Mouse (Mus musculus): ENCODE results near the gene Atoh8. TPM values are rescaled to one million over a fixed set of nuclear protein-coding genes. Genes with fewer than 3 reads are reported as not detected.

The Atoh8 gene
- total and polyA plus RNA-seq, 3 experiments: 11.0 to 13.5 (median 12.7) TPM

GRCm38 (mm10) chr6:72208406-72209045 is 26.9 kb downstream of the Atoh8 start:
- Histone ChIP-seq H3K27ac (no peak overlapping the region), H3K36me3 (ENCODE audit: control insufficient read depth, insufficient read depth, low read length) (no peaks in the 10 kb centered on the region), H3K27me3 (ENCODE audit: control insufficient read depth, insufficient read depth, low read length) (no peaks in the 10 kb centered on the region), H3K79me2 (replicated peaks; ENCODE audit: control insufficient read depth, insufficient read depth, low read length) (no peaks in the 10 kb centered on the region), H3K4me3 (no peak overlapping the region), H3K4me1 (ENCODE audit: control insufficient read depth, insufficient read depth, low read length) (peaks cover 10% of the 10 kb centered on the region), H3K9ac (ENCODE audit: low read depth, low read length) (no peak overlapping the region)
- WGBS: 90% methylated on average over 8 of the region's 8 CpGs
- TF ChIP-seq CTCF (IDR thresholded peaks at IDR 0.05): no peak
- TF ChIP-seq EP300 (IDR thresholded peaks at IDR 0.05; ENCODE audit: insufficient read depth, low read depth, low read length): no peak
- TF ChIP-seq POLR2A (IDR thresholded peaks at IDR 0.05; ENCODE audit: insufficient read depth, low read depth, low read length): no peak
- DNase-seq: no peak
- intact Hi-C loops (cut with DNase I): no loop called here

GRCm38 (mm10) chr6:72206021-72206420 is 29.4 kb downstream of the Atoh8 start:
- H3K4me1 ChIP-seq (ENCODE audit: control insufficient read depth, insufficient read depth, low read length): peaks cover 16% of the 10 kb centered on the region
- intact Hi-C loops (cut with DNase I): no loop called here
- WGBS: 91% methylated on average over 9 of the region's 9 CpGs
- H3K27me3 ChIP-seq (ENCODE audit: control insufficient read depth, insufficient read depth, low read length): no peaks in the 10 kb centered on the region
- no peak overlapping the region for H3K4me3 ChIP-seq
- no peaks in the 10 kb centered on the region for H3K79me2 ChIP-seq (replicated peaks; ENCODE audit: control insufficient read depth, insufficient read depth, low read length)
- DNase-seq: no peak
- H3K9ac ChIP-seq (ENCODE audit: low read depth, low read length): no peak overlapping the region
- no peak for TF ChIP-seq POLR2A (IDR thresholded peaks at IDR 0.05; ENCODE audit: insufficient read depth, low read depth, low read length)
- TF ChIP-seq CTCF (IDR thresholded peaks at IDR 0.05): no peak
- TF ChIP-seq EP300 (IDR thresholded peaks at IDR 0.05; ENCODE audit: insufficient read depth, low read depth, low read length): no peak
- no peak overlapping the region for H3K27ac ChIP-seq
- no peaks in the 10 kb centered on the region for H3K36me3 ChIP-seq (ENCODE audit: control insufficient read depth, insufficient read depth, low read length)

- DNase-seq: no peak
- H3K27me3 ChIP-seq (ENCODE audit: control insufficient read depth, insufficient read depth, low read length): no peaks in the 10 kb centered on the region
- TF ChIP-seq CTCF (IDR thresholded peaks at IDR 0.05): no peak
- no peak for TF ChIP-seq POLR2A (IDR thresholded peaks at IDR 0.05; ENCODE audit: insufficient read depth, low read depth, low read length)
- TF ChIP-seq EP300 (IDR thresholded peaks at IDR 0.05; ENCODE audit: insufficient read depth, low read depth, low read length): no peak
- H3K4me1 ChIP-seq (ENCODE audit: control insufficient read depth, insufficient read depth, low read length): peaks cover 21% of the 10 kb centered on the region
- no peak overlapping the region for H3K9ac ChIP-seq (ENCODE audit: low read depth, low read length)
- no peak overlapping the region for H3K4me3 ChIP-seq
- intact Hi-C loops (cut with DNase I): no loop called here
- WGBS: 57% methylated on average over 7 of the region's 7 CpGs
- no peaks in the 10 kb centered on the region for H3K79me2 ChIP-seq (replicated peaks; ENCODE audit: control insufficient read depth, insufficient read depth, low read length)
- no peaks in the 10 kb centered on the region for H3K36me3 ChIP-seq (ENCODE audit: control insufficient read depth, insufficient read depth, low read length)
- no peak overlapping the region; the same call in 1 of the 2 replicates for H3K27ac ChIP-seq
Observed at GRCm38 (mm10) chr6:72204858-72205257, 30.5 kb downstream of the Atoh8 start.

GRCm38 (mm10) chr6:72203279-72203678 is 32.1 kb downstream of the Atoh8 start:
- H3K27me3 ChIP-seq (ENCODE audit: control insufficient read depth, insufficient read depth, low read length): no peaks in the 10 kb centered on the region
- no peak overlapping the region for H3K9ac ChIP-seq (ENCODE audit: low read depth, low read length)
- TF ChIP-seq EP300 (IDR thresholded peaks at IDR 0.05; ENCODE audit: insufficient read depth, low read depth, low read length) (no peak), POLR2A (IDR thresholded peaks at IDR 0.05; ENCODE audit: insufficient read depth, low read depth, low read length) (no peak), CTCF (IDR thresholded peaks at IDR 0.05) (no peak)
- H3K4me1 ChIP-seq (ENCODE audit: control insufficient read depth, insufficient read depth, low read length): peaks cover 27% of the 10 kb centered on the region
- 29% methylated on average over 5 of the region's 5 CpGs for WGBS
- no peaks in the 10 kb centered on the region for H3K36me3 ChIP-seq (ENCODE audit: control insufficient read depth, insufficient read depth, low read length)
- no peak for DNase-seq
- H3K4me3 ChIP-seq: no peak overlapping the region
- peak overlapping the region; percentile 33 for H3K27ac ChIP-seq
- no peaks in the 10 kb centered on the region for H3K79me2 ChIP-seq (replicated peaks; ENCODE audit: control insufficient read depth, insufficient read depth, low read length)
- intact Hi-C loops (cut with DNase I): loop anchor here (2.0 kb wide), 1 partner anchor 14 kb away; no protein-coding TSS in a partner anchor

- no peak for DNase-seq
- Histone ChIP-seq H3K27me3 (ENCODE audit: control insufficient read depth, insufficient read depth, low read length) (no peaks in the 10 kb centered on the region), H3K27ac (peak overlapping the region; percentile 33), H3K79me2 (replicated peaks; ENCODE audit: control insufficient read depth, insufficient read depth, low read length) (no peaks in the 10 kb centered on the region), H3K36me3 (ENCODE audit: control insufficient read depth, insufficient read depth, low read length) (no peaks in the 10 kb centered on the region), H3K9ac (ENCODE audit: low read depth, low read length) (no peak overlapping the region), H3K4me1 (ENCODE audit: control insufficient read depth, insufficient read depth, low read length) (peaks cover 29% of the 10 kb centered on the region), H3K4me3 (no peak overlapping the region)
- 46% methylated on average over 5 of the region's 5 CpGs for WGBS
- intact Hi-C loops (cut with DNase I): loop anchor here (2.0 kb wide), 1 partner anchor 14 kb away; no protein-coding TSS in a partner anchor
- no peak for TF ChIP-seq CTCF (IDR thresholded peaks at IDR 0.05)
Observed at GRCm38 (mm10) chr6:72202732-72203131, 32.6 kb downstream of the Atoh8 start.

- intact Hi-C loops (cut with DNase I): loop anchor here (1.0 kb wide), 1 partner anchor 16 kb away; no protein-coding TSS in a partner anchor
- no peak overlapping the region for H3K4me3 ChIP-seq
- H3K79me2 ChIP-seq (replicated peaks; ENCODE audit: control insufficient read depth, insufficient read depth, low read length): no peaks in the 10 kb centered on the region
- DNase-seq: peak; percentile 71 to 81
- H3K4me1 ChIP-seq (ENCODE audit: control insufficient read depth, insufficient read depth, low read length): peaks cover 31% of the 10 kb centered on the region
- WGBS: 43% methylated on average over 11 of the region's 11 CpGs
- peak overlapping the region; percentile 71 for H3K27ac ChIP-seq
- TF ChIP-seq POLR2A (IDR thresholded peaks at IDR 0.05; ENCODE audit: insufficient read depth, low read depth, low read length): peak; percentile 84
- TF ChIP-seq EP300 (IDR thresholded peaks at IDR 0.05; ENCODE audit: insufficient read depth, low read depth, low read length): peak; percentile 99
- TF ChIP-seq CTCF (IDR thresholded peaks at IDR 0.05): 0 out of 2 replicates have a peak, but pooled peaks have one; percentile 18
- no peaks in the 10 kb centered on the region for H3K36me3 ChIP-seq (ENCODE audit: control insufficient read depth, insufficient read depth, low read length)
- H3K27me3 ChIP-seq (ENCODE audit: control insufficient read depth, insufficient read depth, low read length): no peaks in the 10 kb centered on the region
- peak overlapping the region; percentile 40 for H3K9ac ChIP-seq (ENCODE audit: low read depth, low read length)
Observed at GRCm38 (mm10) chr6:72200595-72201256, 34.7 kb downstream of the Atoh8 start.
